Mouse (Mus musculus) cerebellum, adult 2 months (tissue): Measurements from ENCODE around the gene Tnni2. TPM values are rescaled to one million over a fixed set of nuclear protein-coding genes. Genes with fewer than 3 reads are reported as not detected.
A peak's percentile ranks its signal among the peaks of the same experiment; 100 is the strongest.

Source experiments
- DNase-seq, 2 experiments: peaks; one replicate each; pipeline ENCODE4 v3.0.0; 2021
- H3K27ac ChIP-seq: fragments of 200-500 bp; 2 replicates; pipeline ENCODE4 v1.5.1; 2012; ENCODE audit warnings: low read length, control low read depth, inconsistent platforms; ENCODE audit not compliant: insufficient read depth
- H3K27me3 ChIP-seq: fragments of 200-500 bp; 2 replicates; pipeline ENCODE4 v1.6.1; 2012; ENCODE audit warnings: inconsistent platforms, mild to moderate bottlenecking, low read length, moderate library complexity; ENCODE audit not compliant: control insufficient read depth, insufficient read depth
- H3K4me1 ChIP-seq: fragments of 200-500 bp; 2 replicates; pipeline ENCODE4 v1.6.1; 2011; ENCODE audit warnings: low read length; ENCODE audit not compliant: control insufficient read depth, insufficient read depth
- H3K4me3 ChIP-seq: fragments of 200-500 bp; replicated peaks from 2 replicates; pipeline ENCODE3; 2011; ENCODE audit warnings: mild to moderate bottlenecking, low read depth, low read length, control low read depth; ENCODE audit not compliant: insufficient read depth
- CTCF ChIP-seq: fragments of 200-500 bp; IDR thresholded peaks from 2 replicates; pipeline ENCODE4 v1.5.1; 2011; ENCODE audit warnings: low read depth, mild to moderate bottlenecking, control low read depth, low read length, moderate library complexity, borderline replicate concordance; ENCODE audit not compliant: insufficient read depth
- POLR2A ChIP-seq: fragments of 200-500 bp; IDR thresholded peaks from 2 replicates; pipeline ENCODE4 v1.6.1; 2011; ENCODE audit warnings: low read length, control low read depth, borderline replicate concordance; ENCODE audit not compliant: insufficient read depth
- WGBS: fragments of 180-500 bp; shearing (Covaris S2); methylation state at CpG from one replicate; pipeline ENCODE4 v1.1.7; 2018; 5-methylcytosine and 5-hydroxymethylcytosine counted together
- polyA plus RNA-seq: library from polyadenylated mRNA; depleted of rRNA; stranded (reverse); fragments of >200 nt; gene quantifications from 2 replicates; pipeline ENCODE4 v1.2.3, GENCODE M21; 2012

The Tnni2 gene
- polyA plus RNA-seq, 1 experiment: 0.52 TPM

DNA sequence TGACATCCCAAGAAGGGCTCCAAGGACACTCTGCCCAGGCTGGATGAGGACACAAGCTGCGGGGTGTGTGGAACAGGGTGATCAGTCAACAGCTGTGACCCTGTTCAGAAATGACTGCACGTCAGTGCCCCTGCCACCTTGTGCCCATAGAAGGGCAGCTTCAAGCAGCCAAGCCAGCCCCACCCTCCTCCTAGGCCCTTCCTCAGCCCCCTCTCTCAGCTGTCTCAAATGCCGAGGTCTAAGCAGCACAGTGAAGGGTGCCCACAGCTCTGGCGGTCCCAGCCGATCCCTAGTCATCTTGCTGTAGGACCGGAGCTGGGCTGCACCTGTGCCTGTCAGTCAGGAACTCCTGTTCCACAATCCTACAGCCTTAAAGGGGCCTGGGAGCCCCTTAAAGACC is 20.6 kb downstream of the Tnni2 start:
- H3K4me1 ChIP-seq: peaks cover 18% of the 10 kb centered on the region
- peak in 1 of 2 experiments; percentile 10 for DNase-seq
- no peak overlapping the region for H3K4me3 ChIP-seq
- no peak overlapping the region for H3K27ac ChIP-seq
- TF ChIP-seq POLR2A (no peak), CTCF (no peak)
- 81% methylated on average over 6 of the region's 6 CpGs for WGBS
- H3K27me3 ChIP-seq: no peaks in the 10 kb centered on the region

DNA sequence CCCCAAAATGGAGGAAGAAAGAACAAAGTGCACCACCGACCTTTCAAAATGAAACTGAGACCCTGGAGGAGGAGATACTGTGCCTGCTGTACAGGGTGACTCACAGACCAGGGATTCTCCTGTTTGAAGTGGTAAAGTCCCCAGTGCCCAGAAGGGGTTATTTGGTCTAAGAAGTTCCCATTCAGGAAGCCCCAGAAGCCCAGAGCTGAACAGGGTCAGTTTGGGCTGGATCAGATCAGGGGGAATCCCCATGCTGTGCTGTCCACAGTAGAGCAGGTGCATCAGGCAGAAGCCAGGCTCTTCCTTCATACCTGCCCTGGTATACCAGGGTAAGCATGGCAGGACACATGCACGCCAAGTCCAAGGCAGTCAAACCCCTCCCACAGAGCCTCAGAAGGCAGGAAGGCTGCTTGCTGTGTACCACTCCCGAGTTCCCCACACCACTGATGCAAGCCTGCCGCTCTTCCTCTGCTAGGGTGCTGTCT is 21.0 kb downstream of the Tnni2 start:
- no peak for DNase-seq
- TF ChIP-seq CTCF (no peak), POLR2A (no peak)
- Histone ChIP-seq H3K4me1 (peaks cover 18% of the 10 kb centered on the region), H3K4me3 (no peak overlapping the region), H3K27me3 (no peaks in the 10 kb centered on the region), H3K27ac (no peak overlapping the region)
- 85% methylated on average over 4 of the region's 4 CpGs for WGBS

DNA sequence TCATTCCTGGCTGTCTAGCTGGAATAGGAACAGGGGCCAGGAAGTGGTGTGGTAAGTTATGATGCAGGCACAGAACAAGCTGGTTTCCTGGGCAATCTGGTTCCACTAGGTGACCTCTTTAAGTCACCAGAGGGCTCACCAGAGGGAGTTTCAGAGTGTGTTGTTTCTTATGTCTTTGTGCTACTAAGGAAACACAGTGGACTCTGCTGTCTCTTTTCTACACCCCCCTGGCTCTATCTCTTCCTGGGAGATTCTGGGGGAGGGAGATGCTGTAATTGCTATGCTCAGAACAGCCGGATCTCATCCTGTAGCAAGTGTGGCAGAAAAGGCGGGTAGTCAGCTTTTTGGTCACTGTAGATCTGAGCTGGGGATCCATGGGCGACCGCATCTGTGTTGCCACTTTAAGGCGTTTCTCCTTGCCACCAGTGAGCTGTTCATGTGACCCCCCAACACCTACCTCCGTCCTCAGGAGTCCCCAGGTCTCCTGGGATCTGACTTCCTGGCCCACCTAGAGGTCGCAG is 28.6 kb downstream of the Tnni2 start:
- no peak for DNase-seq
- H3K27me3 ChIP-seq: no peaks in the 10 kb centered on the region
- no peak overlapping the region for H3K4me3 ChIP-seq
- H3K27ac ChIP-seq: no peak overlapping the region
- peaks cover 21% of the 10 kb centered on the region for H3K4me1 ChIP-seq
- TF ChIP-seq CTCF: no peak
- TF ChIP-seq POLR2A: no peak
- WGBS: 87% methylated on average over 7 of the region's 7 CpGs

DNA sequence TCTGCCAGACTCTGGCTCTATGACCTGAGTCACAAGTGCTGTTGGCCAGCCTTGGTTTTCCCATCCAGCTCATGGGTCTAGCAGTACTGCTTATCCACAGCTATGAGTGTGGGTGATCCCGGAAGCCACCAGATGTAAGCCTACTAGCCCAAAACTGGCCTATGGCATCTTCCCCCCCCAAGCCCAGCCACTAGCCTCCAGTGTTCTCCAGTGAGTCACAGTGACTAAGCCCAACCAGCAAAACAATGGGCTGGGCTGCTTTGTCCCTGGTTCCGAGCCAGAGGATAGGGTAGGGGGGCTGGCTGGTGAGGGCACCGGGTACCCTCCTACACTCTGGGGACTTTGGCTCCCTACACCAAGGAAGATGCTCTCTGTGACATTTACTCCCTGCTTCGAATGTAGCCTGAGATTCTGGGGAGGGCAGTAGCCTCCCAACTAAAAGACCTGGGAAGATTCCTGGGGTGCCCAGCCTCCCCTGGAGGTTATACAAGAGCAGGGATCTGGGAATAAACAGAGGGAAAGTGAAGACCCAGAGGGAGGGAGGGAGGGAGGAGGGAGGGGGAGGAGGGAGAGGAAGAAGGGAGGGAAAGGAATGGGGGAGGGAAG is 29.3 kb downstream of the Tnni2 start:
- 45% methylated on average over 4 of the region's 4 CpGs for WGBS
- no peaks in the 10 kb centered on the region for H3K27me3 ChIP-seq
- no peak for DNase-seq
- H3K4me3 ChIP-seq: no peak overlapping the region
- peaks cover 21% of the 10 kb centered on the region for H3K4me1 ChIP-seq
- no peak overlapping the region for H3K27ac ChIP-seq
- TF ChIP-seq CTCF (no peak), POLR2A (no peak)

DNA sequence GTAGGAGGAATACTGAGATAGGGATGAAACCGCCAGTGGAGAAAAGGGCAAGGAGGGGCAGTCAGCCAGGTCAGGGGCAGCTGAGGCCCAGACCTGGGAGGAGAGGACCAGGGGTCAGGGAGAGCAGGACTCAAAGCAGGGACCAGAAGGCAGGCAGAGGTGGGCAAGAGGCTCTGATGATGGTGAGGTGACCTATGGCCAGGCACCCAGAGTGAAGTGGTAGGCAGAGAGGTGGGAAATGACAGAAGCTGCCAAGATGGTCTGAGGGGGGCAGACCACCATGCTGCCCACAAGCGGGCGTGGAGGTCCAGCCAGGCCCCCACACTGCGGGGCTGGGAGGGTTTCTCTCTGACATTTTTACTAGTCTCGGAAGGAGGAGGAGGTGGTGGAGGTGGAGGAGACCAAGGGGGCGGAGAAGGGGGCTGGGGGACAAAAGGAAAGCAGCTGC is 29.8 kb downstream of the Tnni2 start:
- H3K27me3 ChIP-seq: no peaks in the 10 kb centered on the region
- no peak for TF ChIP-seq POLR2A
- TF ChIP-seq CTCF: no peak
- no peak overlapping the region for H3K4me3 ChIP-seq
- DNase-seq: no peak
- 81% methylated on average over 6 of the region's 6 CpGs for WGBS
- H3K27ac ChIP-seq: no peak overlapping the region
- H3K4me1 ChIP-seq: peaks cover 22% of the 10 kb centered on the region

DNA sequence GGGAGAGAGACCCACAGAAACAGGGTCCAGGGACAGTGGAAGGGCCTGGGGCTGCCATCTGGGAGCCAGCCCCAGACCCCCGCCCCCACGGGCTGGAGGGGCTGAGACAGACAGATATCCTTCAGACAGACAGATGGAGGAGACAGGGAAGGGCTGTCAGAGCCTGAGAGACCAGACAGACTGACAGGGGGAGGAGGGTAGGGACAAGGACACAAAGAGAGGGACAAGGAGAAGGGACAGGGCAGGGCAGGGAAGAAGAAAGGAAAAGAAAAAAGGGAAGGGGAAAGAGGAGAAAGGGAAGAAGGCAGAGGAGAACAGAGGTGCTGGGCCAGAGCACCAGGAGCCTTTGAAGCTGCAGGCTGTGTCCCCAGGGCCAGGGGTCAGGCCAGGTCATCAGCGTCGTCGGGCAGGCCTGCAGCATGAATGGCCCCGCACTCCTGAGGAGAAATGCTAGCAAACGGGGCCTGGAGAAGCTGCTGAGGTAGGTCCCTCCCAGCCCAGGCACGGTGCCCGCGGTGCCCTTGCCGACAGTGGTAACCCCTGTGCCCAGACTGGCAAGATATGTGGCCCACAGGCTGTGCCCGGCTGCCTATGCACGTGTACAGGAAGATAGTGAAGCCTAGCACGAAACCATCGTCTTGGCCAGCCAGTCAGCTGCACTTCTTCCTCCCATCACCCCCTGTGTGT is 30.4 kb downstream of the Tnni2 start:
- no peak overlapping the region for H3K27ac ChIP-seq
- H3K27me3 ChIP-seq: no peaks in the 10 kb centered on the region
- 42% methylated on average over 15 of the region's 15 CpGs for WGBS
- H3K4me1 ChIP-seq: peaks cover 28% of the 10 kb centered on the region
- DNase-seq: no peak
- TF ChIP-seq CTCF (no peak), POLR2A (no peak)
- no peak overlapping the region for H3K4me3 ChIP-seq

DNA sequence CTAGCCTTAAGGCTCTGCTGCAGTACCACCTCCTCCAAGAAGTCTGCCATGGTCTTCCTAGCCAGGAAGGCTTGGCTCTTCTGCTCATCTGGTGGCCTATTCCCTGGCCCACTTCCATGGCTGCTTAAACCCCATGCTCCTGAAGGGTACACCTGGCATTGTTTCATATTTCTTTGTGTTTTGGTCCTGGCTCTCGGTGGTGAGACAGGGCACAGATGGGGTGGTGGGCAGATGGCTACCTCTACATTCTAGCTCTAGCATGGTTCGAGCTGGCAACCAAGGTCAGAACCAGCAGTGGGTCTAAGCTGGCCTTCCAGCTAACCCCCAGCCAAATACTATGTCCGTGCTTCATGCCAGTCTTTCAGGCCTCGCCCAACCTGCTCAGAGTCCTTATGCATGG is 31.3 kb downstream of the Tnni2 start:
- TF ChIP-seq CTCF (no peak), POLR2A (no peak)
- DNase-seq: peak in 1 of 2 experiments; percentile 28
- WGBS: 24% methylated on average over 4 of the region's 4 CpGs
- Histone ChIP-seq H3K27ac (no peak overlapping the region), H3K27me3 (no peaks in the 10 kb centered on the region), H3K4me1 (peaks cover 29% of the 10 kb centered on the region), H3K4me3 (no peak overlapping the region)

DNA sequence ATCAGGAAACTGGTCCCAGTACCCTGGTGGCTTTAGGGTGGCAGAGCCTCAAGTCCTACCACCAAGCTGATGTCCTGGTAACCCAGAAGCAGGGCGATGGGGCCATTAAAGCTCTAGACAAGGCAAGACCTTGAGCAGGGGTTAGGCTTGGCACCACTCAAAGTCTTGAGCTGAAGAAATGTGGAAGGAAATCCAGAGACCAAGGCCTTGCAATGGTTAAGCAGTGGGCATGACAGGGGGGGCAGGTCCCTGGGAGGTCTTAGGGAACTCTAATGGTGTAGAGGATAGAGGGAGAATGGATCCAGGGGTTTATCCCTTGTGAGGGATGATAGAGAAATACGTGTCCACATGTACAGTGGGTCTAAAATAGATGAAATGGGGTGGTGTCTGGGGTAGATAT is 31.9 kb downstream of the Tnni2 start:
- TF ChIP-seq CTCF (no peak), POLR2A (no peak)
- H3K4me1 ChIP-seq: peaks cover 29% of the 10 kb centered on the region
- WGBS: 93% methylated on average over 2 of the region's 2 CpGs

More for the DNA sequence above, 31.9 kb downstream of the Tnni2 start:
- no peaks in the 10 kb centered on the region for H3K27me3 ChIP-seq
- no peak overlapping the region for H3K4me3 ChIP-seq
- H3K27ac ChIP-seq: no peak overlapping the region
- DNase-seq: no peak
